Mouse (Mus musculus) liver, embryonic 14.5 days (tissue): ENCODE data around the gene Snrk. TPM values are rescaled to one million over a fixed set of nuclear protein-coding genes. Genes with fewer than 3 reads are reported as not detected.

ENCODE experiments used
- ATAC-seq: fragments of 200-750 bp; cut with Nextera tagmentation; 2 replicates; pipeline ENCODE4 v1.8.0; 2017; ENCODE audit warnings: moderate number of reproducible peaks, mild to moderate bottlenecking, moderate library complexity; ENCODE audit not compliant: insufficient read depth
- DNase-seq, 3 experiments: peaks; one replicate each; pipeline ENCODE4 v3.0.0-alpha.2; 2012 to 2013; ENCODE audit warnings: low read depth in 3 of 3, low spot score in 3 of 3
- H3K27ac ChIP-seq: fragments of 300-500 bp; sonication (generic); 2 replicates; pipeline ENCODE4 v1.5.1; 2014; ENCODE audit warnings: moderate library complexity, mild to moderate bottlenecking, control low read depth, inconsistent platforms
- H3K27me3 ChIP-seq: fragments of 300-500 bp; sonication (generic); 2 replicates; pipeline ENCODE4 v1.6.1; 2014; ENCODE audit warnings: mild to moderate bottlenecking, low read length, moderate library complexity; ENCODE audit not compliant: control insufficient read depth, insufficient read depth
- H3K36me3 ChIP-seq: fragments of 300-500 bp; sonication (generic); replicated peaks from 2 replicates; pipeline ENCODE4 v1.6.1; 2014; ENCODE audit warnings: low read depth; ENCODE audit not compliant: control insufficient read depth, insufficient read depth
- H3K4me1 ChIP-seq, 2 experiments: fragments of 200-500 bp in 1 of 2; fragments of 300-500 bp in 1 of 2; sonication (generic) in 1 of 2; replicated peaks; 2 replicates each; pipeline ENCODE4 v1.6.1; 2012 to 2014; ENCODE audit warnings: antibody characterized with exemption in 1 of 2, inconsistent platforms in 1 of 2, low read length in 1 of 2; ENCODE audit not compliant: control insufficient read depth in 2 of 2, insufficient read depth in 2 of 2
- H3K4me2 ChIP-seq: fragments of 300-500 bp; sonication (generic); 2 replicates; pipeline ENCODE4 v1.6.1; 2014; ENCODE audit warnings: low read depth, mild to moderate bottlenecking, control low read depth, moderate library complexity
- H3K4me3 ChIP-seq, 2 experiments: fragments of 200-500 bp in 1 of 2; fragments of 300-500 bp in 1 of 2; sonication (generic) in 1 of 2; 2 replicates each; pipeline ENCODE4 v1.5.1; 2012 to 2014; ENCODE audit warnings: low read depth in 2 of 2, low read length in 2 of 2, mild to moderate bottlenecking in 2 of 2, control low read depth in 1 of 2, inconsistent platforms in 1 of 2, moderate library complexity in 1 of 2; ENCODE audit not compliant: insufficient read depth in 1 of 2
- H3K9ac ChIP-seq: fragments of 300-500 bp; sonication (generic); replicated peaks from 2 replicates; pipeline ENCODE4 v1.6.1; 2014; ENCODE audit warnings: mild to moderate bottlenecking, control low read depth, moderate library complexity
- H3K9me3 ChIP-seq: fragments of 300-500 bp; sonication (generic); 2 replicates; pipeline ENCODE4 v1.6.1; 2016; ENCODE audit warnings: low read length, mixed read lengths; ENCODE audit not compliant: control insufficient read depth
- CTCF ChIP-seq: IDR thresholded peaks from 2 replicates; pipeline ENCODE4 v1.5.1; 2016; ENCODE audit warnings: antibody characterized with exemption, low read depth, control low read depth
- EP300 ChIP-seq: IDR thresholded peaks from 2 replicates; pipeline ENCODE4 v1.6.1; 2016; ENCODE audit warnings: antibody characterized with exemption, low read depth
- WGBS: fragments of 180-500 bp; shearing (Covaris S2); extraction: QIAGEN DNeasy Blood & Tissue Kit; methylation state at CpG from one replicate; pipeline ENCODE4 v1.1.7; 2014; ENCODE audit not compliant: insufficient replicate concordance; 5-methylcytosine and 5-hydroxymethylcytosine counted together
- polyA plus RNA-seq, 2 experiments: library from polyadenylated mRNA; depleted of rRNA in 1 of 2; stranded (reverse) in 1 of 2; unstranded in 1 of 2; fragments of >200 nt; fragmentation: Nextera tagmentation in 1 of 2; extraction: Ambion mirVana in 1 of 2; gene quantifications; 2 replicates each; pipeline versions ENCODE4 v1.2.1 to v1.2.3; 2012 to 2014

Snrk gene
- polyA plus RNA-seq, 2 experiments, result 10.4 to 12.9 TPM

GRCm38 (mm10) chr9:122096822-122097511 lies 20.1 kb upstream of the Snrk start:
- TF ChIP-seq EP300, result no peak
- TF ChIP-seq CTCF, result no peak
- Histone ChIP-seq H3K27me3 (no peaks in the 10 kb centered on the region), H3K9me3 (no peaks in the 10 kb centered on the region), H3K4me1 (peaks cover 0 to 2% of the 10 kb centered on the region in 2 experiments; a peak in 1 of 4 replicates), H3K4me3 (no peak overlapping the region), H3K4me2 (no peak overlapping the region), H3K9ac (no peak overlapping the region), H3K36me3 (no peaks in the 10 kb centered on the region), H3K27ac (no peak overlapping the region)
- DNase-seq (no peak), ATAC-seq (no peak)
- 56% methylated on average over 5 of the region's 5 CpGs for WGBS

DNA sequence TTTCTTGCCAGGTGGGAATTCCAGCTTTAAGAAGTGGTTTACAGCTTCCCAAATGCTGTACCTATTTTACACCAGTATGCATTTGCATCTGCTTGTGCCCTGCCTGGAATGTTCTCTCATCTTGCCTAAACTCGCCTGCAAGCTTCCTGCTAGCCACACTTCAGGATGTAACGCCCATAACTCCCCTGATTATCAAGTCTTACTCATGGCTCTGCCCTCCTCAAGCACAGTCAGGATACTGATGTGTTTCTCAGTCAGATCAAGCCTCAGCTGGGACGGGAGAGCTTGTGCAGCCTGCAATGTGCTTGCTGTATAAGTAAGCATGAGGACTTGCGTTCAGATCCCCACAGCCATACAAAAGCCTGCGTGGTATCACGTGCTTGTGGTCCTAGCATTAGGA lies 19.5 kb upstream of the Snrk start:
- no peak for TF ChIP-seq CTCF
- no peak for TF ChIP-seq EP300
- Histone ChIP-seq H3K27me3 (no peaks in the 10 kb centered on the region), H3K9ac (no peak overlapping the region), H3K9me3 (no peaks in the 10 kb centered on the region), H3K4me3 (no peak overlapping the region), H3K36me3 (no peaks in the 10 kb centered on the region), H3K27ac (no peak overlapping the region), H3K4me1 (peaks cover 0 to 2% of the 10 kb centered on the region in 2 experiments; a peak in 1 of 4 replicates), H3K4me2 (no peak overlapping the region)
- no peak for DNase-seq
- ATAC-seq, result no peak
- 39% methylated on average over 6 of the region's 6 CpGs for whole genome bisulfite sequencing

- H3K9me3 ChIP-seq, result no peaks in the 10 kb centered on the region
- peaks cover 11 to 21% of the 10 kb centered on the region in 2 experiments for H3K4me1 ChIP-seq
- H3K36me3 ChIP-seq, result no peaks in the 10 kb centered on the region
- DNase-seq, result no peak
- no peak overlapping the region for H3K4me2 ChIP-seq
- no peak for ATAC-seq
- H3K9ac ChIP-seq, result no peak overlapping the region
- no peaks in the 10 kb centered on the region for H3K27me3 ChIP-seq
- no peak for TF ChIP-seq EP300
- no peak for TF ChIP-seq CTCF
- no peak overlapping the region for H3K4me3 ChIP-seq
- no peak overlapping the region for H3K27ac ChIP-seq
These were observed 16.4 kb upstream of the Snrk start for GRCm38 (mm10) chr9:122100584-122101127.

DNA sequence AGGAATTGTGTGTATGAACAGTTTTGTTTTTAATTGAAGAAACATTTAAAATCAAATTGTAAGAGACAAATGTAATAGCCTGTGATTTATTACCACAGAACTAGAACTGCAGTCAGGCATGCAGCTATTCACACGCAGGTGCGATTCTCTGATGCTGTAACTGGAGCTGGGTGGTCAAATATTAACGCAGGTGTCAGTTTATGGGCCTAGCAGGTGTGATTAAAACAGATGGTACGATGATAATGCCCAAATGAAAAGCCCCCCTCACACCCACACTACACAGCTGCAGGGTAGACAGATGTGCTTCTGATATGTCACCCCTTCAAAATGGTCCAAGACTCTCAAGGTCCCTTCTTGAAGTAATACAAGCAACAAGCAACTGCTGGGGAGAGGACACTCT lies 15.9 kb upstream of the Snrk start:
- Histone ChIP-seq H3K36me3 (no peaks in the 10 kb centered on the region), H3K9ac (no peak overlapping the region), H3K9me3 (no peaks in the 10 kb centered on the region), H3K4me3 (no peak overlapping the region), H3K4me2 (no peak overlapping the region), H3K27ac (no peak overlapping the region), H3K27me3 (no peaks in the 10 kb centered on the region), H3K4me1 (peaks cover 11 to 21% of the 10 kb centered on the region in 2 experiments)
- ATAC-seq (no peak), DNase-seq (no peak)
- TF ChIP-seq EP300 (no peak), CTCF (no peak)
- 65% methylated on average over 4 of the region's 4 CpGs for whole genome bisulfite sequencing

DNA sequence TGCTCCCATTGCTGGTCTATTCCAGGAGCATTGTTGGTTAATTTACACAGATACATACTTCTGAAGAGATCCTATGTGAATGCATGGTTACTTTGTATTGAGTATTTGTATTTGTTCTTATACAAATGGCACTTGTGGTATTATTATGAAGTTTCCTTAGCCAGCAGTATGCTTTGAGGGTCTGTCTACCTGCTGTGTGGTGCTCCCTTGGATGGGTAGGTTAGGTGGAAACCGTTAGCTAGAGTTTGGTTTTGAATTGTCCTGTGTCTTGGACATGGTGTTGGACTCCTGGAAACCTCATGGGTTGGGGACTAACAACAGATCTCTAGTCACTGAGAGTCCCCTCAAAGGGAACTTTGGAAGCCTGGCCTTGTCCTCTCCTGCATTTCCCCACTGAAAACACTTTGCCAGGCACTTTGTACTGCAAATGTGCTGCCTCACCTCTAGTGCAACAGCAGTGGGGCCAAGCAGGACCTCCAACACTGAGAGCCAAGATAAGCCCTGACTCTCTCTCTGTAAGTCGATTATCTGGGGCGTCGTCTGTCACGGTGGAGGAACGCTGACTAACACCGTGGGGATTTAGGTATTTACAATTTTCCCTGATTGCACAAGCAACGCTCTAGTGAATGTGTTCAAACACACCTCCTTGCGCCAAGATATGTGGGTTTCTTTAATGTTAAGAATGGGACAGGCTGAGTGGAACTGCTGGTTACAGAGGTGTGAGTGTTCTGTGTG lies 13.3 kb upstream of the Snrk start:
- no peak overlapping the region for H3K9ac ChIP-seq

More for the DNA sequence above, 13.3 kb upstream of the Snrk start:
- Histone ChIP-seq H3K9me3 (no peaks in the 10 kb centered on the region), H3K4me3 (no peak overlapping the region), H3K27me3 (no peaks in the 10 kb centered on the region), H3K36me3 (no peaks in the 10 kb centered on the region), H3K4me2 (peak overlapping the region; percentile 16; the same call in 1 of the 2 replicates), H3K27ac (peak overlapping the region; percentile 56), H3K4me1 (peaks cover 11 to 19% of the 10 kb centered on the region in 2 experiments)
- 13% methylated on average over 9 of the region's 9 CpGs for WGBS
- peak; percentile 49 to 66 (median 62) for DNase-seq
- TF ChIP-seq CTCF, result no peak
- TF ChIP-seq EP300, result peak; percentile 75
- peak; percentile 98 for ATAC-seq
